Mouse (Mus musculus): ENCODE measurements around the gene Dync1li1. TPM values are rescaled to one million over a fixed set of nuclear protein-coding genes. Genes with fewer than 3 reads are reported as not detected.

The Dync1li1 gene
- polyA plus RNA-seq, 1 experiment from 2014 or later: 154 TPM

DNA sequence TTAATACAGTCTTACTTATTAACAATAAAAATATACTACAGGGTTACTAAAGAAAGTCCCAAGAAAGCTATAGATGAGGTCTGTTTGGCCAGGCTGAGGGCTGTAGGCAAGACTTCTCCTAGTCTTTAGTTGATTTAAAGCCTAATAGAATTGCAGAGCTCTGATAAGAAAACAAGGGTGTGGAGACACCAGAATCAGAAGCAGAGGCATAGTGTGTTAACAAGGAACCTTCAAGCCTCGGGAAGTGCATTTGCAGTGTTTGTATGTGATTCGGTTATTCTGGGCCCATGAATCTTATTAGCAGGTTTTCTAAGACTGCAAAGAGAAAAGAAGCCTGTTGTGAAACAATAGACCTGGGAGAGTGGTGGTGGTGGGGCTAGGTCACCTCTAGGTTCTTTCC, 44.6 kb downstream of the Dync1li1 start:
- Histone ChIP-seq H3K4me2 (no peak overlapping the region), H3K9me3 (no peaks in the 10 kb centered on the region), H3K4me3 (no peak overlapping the region), H3K9ac (no peak overlapping the region), H3K36me3 (replicated peaks) (no peaks in the 10 kb centered on the region), H3K27me3 (replicated peaks) (no peaks in the 10 kb centered on the region), H3K4me1 (peaks cover 12% of the 10 kb centered on the region), H3K27ac (no peak overlapping the region)
- WGBS: 88% methylated on average over 2 of the region's 2 CpGs
- ATAC-seq (replicated peaks): no peak

DNA sequence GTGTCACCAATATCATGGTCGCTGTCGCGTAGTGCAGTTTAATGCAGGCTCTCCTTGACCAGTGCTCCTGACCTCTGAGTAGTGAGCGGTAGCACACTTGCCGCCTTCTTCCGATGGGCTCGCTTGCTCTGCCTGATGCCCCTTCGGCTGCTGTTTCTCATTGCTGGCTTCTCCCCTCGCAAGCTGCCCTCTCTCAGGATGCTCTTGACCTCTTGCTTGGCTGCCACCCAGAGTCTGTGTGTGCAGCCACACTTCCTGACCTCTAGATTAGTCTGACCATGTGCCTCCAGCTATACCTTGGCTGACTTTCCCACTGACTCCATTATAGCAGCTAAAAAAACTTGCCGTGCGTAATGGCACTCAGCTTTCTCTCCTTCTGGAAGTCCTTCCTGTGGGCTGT, 47.9 kb downstream of the Dync1li1 start:
- WGBS: 86% methylated on average over 11 of the region's 11 CpGs
- Histone ChIP-seq H3K9ac (no peak overlapping the region), H3K4me2 (no peak overlapping the region), H3K4me3 (no peak overlapping the region), H3K36me3 (replicated peaks) (no peaks in the 10 kb centered on the region), H3K9me3 (no peaks in the 10 kb centered on the region), H3K4me1 (peaks cover 11% of the 10 kb centered on the region), H3K27ac (no peak overlapping the region), H3K27me3 (replicated peaks) (no peaks in the 10 kb centered on the region)
- no peak for ATAC-seq (replicated peaks)

DNA sequence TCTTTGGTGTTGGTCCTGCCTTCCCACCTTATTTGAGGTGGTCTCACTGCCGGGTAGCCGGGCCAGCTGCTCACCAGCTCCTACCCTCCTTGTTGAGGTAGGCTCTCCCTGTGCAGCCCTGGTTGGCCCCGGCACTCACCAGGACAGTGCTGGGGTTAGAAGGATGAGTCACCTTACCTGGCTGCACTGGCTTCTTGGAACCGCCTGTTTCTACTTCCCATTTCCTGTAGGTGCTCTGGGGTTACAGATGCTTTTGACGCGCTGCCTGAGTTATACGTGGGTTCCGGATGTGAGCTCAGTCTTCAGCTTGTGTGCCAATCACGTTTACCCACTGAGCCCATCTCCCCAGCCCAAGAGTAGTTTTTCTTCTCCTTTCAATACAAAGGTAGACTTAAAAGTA, 51.7 kb downstream of the Dync1li1 start:
- no peak overlapping the region for H3K4me3 ChIP-seq
- ATAC-seq (replicated peaks): no peak
- no peak overlapping the region for H3K9ac ChIP-seq
- 92% methylated on average over 9 of the region's 9 CpGs for WGBS
- H3K9me3 ChIP-seq: no peaks in the 10 kb centered on the region
- H3K27me3 ChIP-seq (replicated peaks): no peaks in the 10 kb centered on the region
- H3K4me1 ChIP-seq: no peaks in the 10 kb centered on the region
- H3K4me2 ChIP-seq: no peak overlapping the region
- no peaks in the 10 kb centered on the region for H3K36me3 ChIP-seq (replicated peaks)
- H3K27ac ChIP-seq: no peak overlapping the region

DNA sequence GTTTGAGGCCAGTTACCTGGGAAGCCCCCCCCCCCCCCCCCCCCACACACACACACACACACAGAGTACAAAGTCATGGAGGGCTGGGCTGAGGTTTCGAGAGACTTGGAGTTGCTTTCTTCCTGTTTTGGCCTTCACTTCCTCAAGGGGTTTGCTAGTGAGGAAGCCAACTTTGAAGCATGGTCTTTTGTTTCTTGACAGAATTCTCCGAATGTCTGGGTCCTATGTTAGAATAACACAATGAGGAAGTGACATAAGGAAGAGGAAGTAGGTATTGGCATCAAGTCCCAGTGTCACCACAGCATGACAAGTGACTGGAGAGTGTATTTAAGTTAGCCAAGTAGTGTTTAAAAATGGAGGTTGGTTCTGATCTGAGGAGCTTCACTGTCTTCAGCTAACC, 54.1 kb downstream of the Dync1li1 start:
- no peak overlapping the region for H3K27ac ChIP-seq
- H3K9ac ChIP-seq: no peak overlapping the region
- H3K27me3 ChIP-seq (replicated peaks): no peaks in the 10 kb centered on the region
- no peaks in the 10 kb centered on the region for H3K9me3 ChIP-seq
- no peak for ATAC-seq (replicated peaks)
- peaks cover 3% of the 10 kb centered on the region; the same call in 1 of the 2 replicates for H3K36me3 ChIP-seq (replicated peaks)
- H3K4me2 ChIP-seq: no peak overlapping the region
- H3K4me1 ChIP-seq: no peaks in the 10 kb centered on the region
- H3K4me3 ChIP-seq: no peak overlapping the region
- WGBS: 76% methylated on average over 2 of the region's 2 CpGs

GRCm38 (mm10) chr9:114745163-114745562, 56.6 kb downstream of the Dync1li1 start:
- Histone ChIP-seq H3K4me2 (no peak overlapping the region), H3K4me1 (no peaks in the 10 kb centered on the region), H3K9me3 (no peaks in the 10 kb centered on the region), H3K27ac (no peak overlapping the region), H3K4me3 (no peak overlapping the region), H3K27me3 (replicated peaks) (no peaks in the 10 kb centered on the region), H3K36me3 (replicated peaks) (peaks cover 3% of the 10 kb centered on the region; the same call in 1 of the 2 replicates), H3K9ac (no peak overlapping the region)
- ATAC-seq (replicated peaks): no peak
- 92% methylated on average over 4 of the region's 4 CpGs for WGBS

DNA sequence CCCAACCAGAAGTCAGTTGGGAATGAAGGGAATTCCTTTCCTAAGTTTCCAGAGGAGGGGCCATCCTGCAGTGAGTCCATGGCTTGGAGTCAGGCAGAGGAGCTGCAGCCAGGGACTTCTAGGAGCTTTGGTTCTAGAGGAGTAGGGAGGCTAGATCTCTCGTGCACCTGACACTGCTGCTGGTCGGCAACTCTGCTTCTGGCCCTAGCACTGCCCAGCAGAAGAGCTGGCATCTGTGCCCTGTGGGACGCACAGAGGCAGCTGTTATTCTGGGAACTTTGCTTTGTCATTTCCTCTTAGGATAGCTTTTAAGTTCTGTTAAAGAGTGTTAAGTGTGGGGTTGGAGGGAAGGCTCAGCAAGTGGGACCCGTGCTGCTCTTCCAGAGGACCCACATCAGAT, 57.1 kb downstream of the Dync1li1 start:
- H3K27ac ChIP-seq: no peak overlapping the region
- H3K27me3 ChIP-seq (replicated peaks): no peaks in the 10 kb centered on the region
- no peaks in the 10 kb centered on the region for H3K9me3 ChIP-seq
- WGBS: 83% methylated on average over 4 of the region's 4 CpGs
- peaks cover 3% of the 10 kb centered on the region; the same call in 1 of the 2 replicates for H3K36me3 ChIP-seq (replicated peaks)
- no peak overlapping the region for H3K4me3 ChIP-seq
- H3K4me2 ChIP-seq: no peak overlapping the region
- ATAC-seq (replicated peaks): no peak
- H3K9ac ChIP-seq: no peak overlapping the region
- no peaks in the 10 kb centered on the region for H3K4me1 ChIP-seq

GRCm38 (mm10) chr9:114747012-114747411, 58.4 kb downstream of the Dync1li1 start:
- Histone ChIP-seq H3K4me2 (no peak overlapping the region), H3K27ac (no peak overlapping the region), H3K4me3 (no peak overlapping the region), H3K9ac (no peak overlapping the region), H3K36me3 (replicated peaks) (peaks cover 3% of the 10 kb centered on the region; the same call in 1 of the 2 replicates), H3K4me1 (no peaks in the 10 kb centered on the region), H3K27me3 (replicated peaks) (no peaks in the 10 kb centered on the region), H3K9me3 (no peaks in the 10 kb centered on the region)
- no peak for ATAC-seq (replicated peaks)
- WGBS: 87% methylated on average over 10 of the region's 10 CpGs

DNA sequence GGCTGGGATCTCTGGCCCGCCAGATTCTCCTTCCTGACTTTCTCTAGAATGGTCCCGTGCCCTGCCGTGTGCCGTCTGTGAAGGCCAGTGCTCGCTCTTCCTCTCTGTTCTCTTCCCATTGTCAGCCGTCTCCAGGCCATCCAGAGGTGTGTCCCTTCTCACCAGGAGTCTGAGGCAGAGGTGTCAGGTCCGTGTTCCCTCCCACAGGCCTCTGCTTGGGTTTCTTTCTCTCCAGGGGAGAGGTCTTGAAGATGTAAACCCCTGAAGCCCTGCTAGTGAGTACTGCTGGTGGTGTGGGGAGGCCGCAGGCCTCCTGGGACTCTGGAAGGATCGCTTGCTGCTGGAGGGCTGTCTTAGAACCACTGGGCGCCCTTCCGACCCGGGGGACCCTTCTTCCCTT, 58.9 kb downstream of the Dync1li1 start:
- H3K9me3 ChIP-seq: no peaks in the 10 kb centered on the region
- no peak overlapping the region for H3K4me2 ChIP-seq
- no peak overlapping the region for H3K9ac ChIP-seq
- no peaks in the 10 kb centered on the region for H3K27me3 ChIP-seq (replicated peaks)
- peaks cover 2% of the 10 kb centered on the region; the same call in 1 of the 2 replicates for H3K4me1 ChIP-seq
- 87% methylated on average over 12 of the region's 12 CpGs for WGBS
- H3K27ac ChIP-seq: no peak overlapping the region
- H3K4me3 ChIP-seq: no peak overlapping the region
- H3K36me3 ChIP-seq (replicated peaks): peaks cover 3% of the 10 kb centered on the region; the same call in 1 of the 2 replicates
- ATAC-seq (replicated peaks): no peak

DNA sequence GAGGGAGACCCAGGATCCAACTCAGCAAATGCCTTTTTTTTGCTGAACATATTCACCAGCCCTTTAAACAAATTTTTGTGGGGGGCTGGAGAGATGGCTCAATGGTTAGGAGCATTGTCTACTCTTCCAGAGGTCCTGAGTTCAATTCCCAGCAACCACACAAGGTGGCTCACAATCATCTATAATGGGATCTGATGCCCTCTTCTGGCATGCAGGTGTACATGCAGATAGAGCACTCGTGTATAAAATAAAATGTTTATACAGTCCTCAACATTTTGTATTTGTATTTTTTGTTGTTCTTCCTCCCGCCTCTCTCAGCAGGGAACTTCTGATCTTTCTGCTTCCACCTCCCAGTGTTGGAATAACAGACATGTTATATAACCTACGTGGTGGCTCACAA, 63.0 kb downstream of the Dync1li1 start:
- Histone ChIP-seq H3K27me3 (replicated peaks) (no peaks in the 10 kb centered on the region), H3K4me2 (no peak overlapping the region), H3K4me3 (no peak overlapping the region), H3K36me3 (replicated peaks) (0 out of 2 replicates have a peak, but pooled peaks cover 3% of the 10 kb centered on the region), H3K27ac (no peak overlapping the region), H3K4me1 (peaks cover 10% of the 10 kb centered on the region), H3K9ac (no peak overlapping the region), H3K9me3 (no peaks in the 10 kb centered on the region)
- ATAC-seq (replicated peaks): no peak
- 84% methylated on average over 3 of the region's 3 CpGs for WGBS

DNA sequence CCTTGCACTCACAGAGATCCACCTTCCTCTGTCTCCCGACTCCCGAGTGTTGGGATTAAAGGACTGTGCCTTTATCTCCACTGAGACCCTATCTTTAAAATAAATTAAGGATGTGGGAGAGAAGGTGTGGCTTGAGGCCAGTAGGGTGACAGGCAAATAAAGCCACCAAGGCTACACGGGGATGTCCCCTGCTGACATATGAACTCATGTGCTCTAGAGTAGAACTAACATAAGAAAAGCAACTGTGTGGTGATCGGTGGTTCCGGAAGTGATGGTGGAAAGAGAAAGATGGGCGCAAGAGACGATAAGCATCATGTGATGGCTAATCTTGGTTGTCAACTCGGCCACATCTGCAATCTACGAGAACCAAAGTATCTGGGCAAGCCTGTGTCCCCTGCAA, 63.7 kb downstream of the Dync1li1 start:
- H3K27ac ChIP-seq: 0 out of 2 replicates have a peak overlapping the region, but pooled peaks have one; percentile 70
- peak overlapping the region; percentile 76 for H3K4me2 ChIP-seq
- WGBS: 75% methylated on average over 9 of the region's 9 CpGs
- H3K9ac ChIP-seq: no peak overlapping the region
- peaks cover 10% of the 10 kb centered on the region for H3K4me1 ChIP-seq
- no peak; the same call in 1 of the 2 replicates for ATAC-seq (replicated peaks)
- H3K4me3 ChIP-seq: no peak overlapping the region
- no peaks in the 10 kb centered on the region for H3K9me3 ChIP-seq
- H3K27me3 ChIP-seq (replicated peaks): no peaks in the 10 kb centered on the region
- H3K36me3 ChIP-seq (replicated peaks): 0 out of 2 replicates have a peak, but pooled peaks cover 3% of the 10 kb centered on the region

GRCm38 (mm10) chr9:114752863-114753484, 64.4 kb downstream of the Dync1li1 start:
- Histone ChIP-seq H3K27ac (peak overlapping the region; percentile 70), H3K27me3 (replicated peaks) (no peaks in the 10 kb centered on the region), H3K4me3 (peak overlapping the region; percentile 45), H3K36me3 (replicated peaks) (no peaks in the 10 kb centered on the region), H3K9ac (peak overlapping the region; percentile 45), H3K9me3 (no peaks in the 10 kb centered on the region), H3K4me1 (peaks cover 10% of the 10 kb centered on the region), H3K4me2 (peak overlapping the region; percentile 76)
- 3% methylated on average over 36 of the region's 36 CpGs for WGBS
- ATAC-seq (replicated peaks): peak; percentile 90

GRCm38 (mm10) chr9:114758272-114758671, 69.7 kb downstream of the Dync1li1 start:
- Histone ChIP-seq H3K4me2 (no peak overlapping the region), H3K9ac (no peak overlapping the region), H3K27ac (no peak overlapping the region), H3K4me1 (no peaks in the 10 kb centered on the region; the same call in 1 of the 2 replicates), H3K4me3 (no peak overlapping the region), H3K36me3 (replicated peaks) (no peaks in the 10 kb centered on the region), H3K9me3 (no peaks in the 10 kb centered on the region), H3K27me3 (replicated peaks) (no peaks in the 10 kb centered on the region)
- WGBS: 79% methylated on average over 7 of the region's 7 CpGs
- no peak for ATAC-seq (replicated peaks)

GRCm38 (mm10) chr9:114758801-114759200, 70.2 kb downstream of the Dync1li1 start:
- Histone ChIP-seq H3K4me3 (no peak overlapping the region), H3K9ac (no peak overlapping the region), H3K4me1 (no peaks in the 10 kb centered on the region), H3K4me2 (no peak overlapping the region), H3K9me3 (no peaks in the 10 kb centered on the region), H3K27ac (no peak overlapping the region), H3K36me3 (replicated peaks) (no peaks in the 10 kb centered on the region), H3K27me3 (replicated peaks) (no peaks in the 10 kb centered on the region)
- ATAC-seq (replicated peaks): no peak
- 89% methylated on average over 5 of the region's 5 CpGs for WGBS
